Mouse (Mus musculus) neural tube, embryonic 15.5 days (tissue): ENCODE data around the gene Ints6. TPM values are rescaled to one million over a fixed set of nuclear protein-coding genes. Genes with fewer than 3 reads are reported as not detected.
"Not testable (repeated sequence)": the region's sequence is repeated elsewhere in the genome, so short reads cannot be mapped to it uniquely, and the experiment has no call there.

Experiments
- ATAC-seq: fragments of 200-750 bp; cut with Nextera tagmentation; 2 replicates; pipeline ENCODE4 v1.8.0; 2017; ENCODE audit warnings: mild to moderate bottlenecking, moderate TSS enrichment, moderate library complexity; ENCODE audit not compliant: low FRiP score
- H3K27ac ChIP-seq: fragments of 300-500 bp; sonication (generic); replicated peaks from 2 replicates; pipeline ENCODE4 v1.5.1; 2015; ENCODE audit warnings: mild to moderate bottlenecking, inconsistent platforms
- H3K27me3 ChIP-seq: fragments of 300-500 bp; sonication (generic); replicated peaks from 2 replicates; pipeline ENCODE4 v1.6.1; 2015; ENCODE audit warnings: inconsistent platforms
- H3K36me3 ChIP-seq: fragments of 300-500 bp; sonication (generic); 2 replicates; pipeline ENCODE4 v1.6.1; 2015; ENCODE audit warnings: inconsistent platforms
- H3K4me1 ChIP-seq: fragments of 300-500 bp; sonication (generic); 2 replicates; pipeline ENCODE4 v1.6.1; 2015; ENCODE audit warnings: inconsistent platforms
- H3K4me2 ChIP-seq: fragments of 300-500 bp; sonication (generic); 2 replicates; pipeline ENCODE4 v1.6.1; 2015; ENCODE audit warnings: inconsistent platforms, mild to moderate bottlenecking, moderate library complexity
- H3K4me3 ChIP-seq: fragments of 300-500 bp; sonication (generic); replicated peaks from 2 replicates; pipeline ENCODE4 v1.5.1; 2015; ENCODE audit warnings: mild to moderate bottlenecking, inconsistent platforms
- H3K9ac ChIP-seq: fragments of 300-500 bp; sonication (generic); replicated peaks from 2 replicates; pipeline ENCODE4 v1.6.1; 2015; ENCODE audit warnings: mild to moderate bottlenecking, inconsistent platforms
- H3K9me3 ChIP-seq: fragments of 300-500 bp; sonication (generic); replicated peaks from 2 replicates; pipeline ENCODE4 v1.6.1; 2016; ENCODE audit warnings: inconsistent platforms
- WGBS: fragments of 180-500 bp; shearing (Covaris S2); methylation state at CpG from one replicate; pipeline ENCODE4 v1.1.7; 2015; ENCODE audit warnings: mixed read lengths; 5-methylcytosine and 5-hydroxymethylcytosine counted together
- polyA plus RNA-seq: library from polyadenylated mRNA; unstranded; fragments of >200 nt; fragmentation: Nextera tagmentation; extraction: Ambion mirVana; gene quantifications from 2 replicates; pipeline ENCODE4 v1.2.1, GENCODE M21; 2015

The Ints6 gene
- polyA plus RNA-seq, 1 experiment from 2014 or later = 13.9 TPM

DNA sequence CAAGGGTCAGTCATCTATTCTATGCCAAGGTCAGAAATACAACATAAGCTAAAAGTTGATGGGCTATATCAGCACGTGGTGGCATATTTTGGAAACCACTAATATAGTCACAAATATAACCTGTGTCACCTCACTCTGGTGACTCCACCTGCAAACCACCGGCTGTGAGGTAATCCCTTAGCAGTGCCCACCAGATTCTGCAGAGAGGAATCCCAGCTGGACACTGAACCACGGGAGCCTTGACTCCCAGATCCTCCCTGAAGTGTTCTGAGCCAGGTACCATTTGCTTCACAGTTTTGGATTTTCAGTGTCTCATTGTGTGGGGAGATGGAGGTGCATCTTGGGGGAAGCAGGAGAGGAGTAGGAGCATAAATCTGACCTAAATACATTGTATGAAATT lies 110.6 kb downstream of the Ints6 start:
- Histone ChIP-seq H3K9me3 (no peaks in the 10 kb centered on the region), H3K4me1 (no peaks in the 10 kb centered on the region), H3K4me3 (no peak overlapping the region), H3K36me3 (no peaks in the 10 kb centered on the region), H3K4me2 (no peak overlapping the region), H3K27me3 (no peaks in the 10 kb centered on the region), H3K9ac (no peak overlapping the region), H3K27ac (no peak overlapping the region)
- no peak for ATAC-seq
- 69% methylated on average over 3 of the region's 3 CpGs for WGBS

DNA sequence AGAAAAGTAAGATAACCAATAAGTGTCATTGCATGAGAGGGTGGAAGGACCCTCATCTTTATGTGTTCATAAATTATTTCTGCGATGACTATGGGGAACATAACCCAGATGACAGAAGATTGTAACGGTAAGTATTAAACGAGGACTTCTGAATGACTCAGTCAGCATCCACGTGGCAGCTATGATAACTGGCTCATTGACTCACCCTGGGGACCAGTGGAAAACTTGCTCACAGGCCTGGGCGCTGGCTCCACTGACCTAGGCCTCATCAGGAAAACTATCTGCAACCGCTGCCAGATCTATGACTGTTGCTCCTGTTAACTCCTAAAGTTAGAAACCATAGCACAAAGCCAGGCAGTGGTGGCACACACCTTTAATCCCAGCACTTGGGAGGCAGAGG lies 112.6 kb downstream of the Ints6 start:
- WGBS = 80% methylated on average over 6 of the region's 6 CpGs
- Histone ChIP-seq H3K4me1 (no peaks in the 10 kb centered on the region), H3K36me3 (no peaks in the 10 kb centered on the region), H3K27me3 (no peaks in the 10 kb centered on the region), H3K4me2 (no peak overlapping the region), H3K4me3 (no peak overlapping the region), H3K9me3 (no peaks in the 10 kb centered on the region), H3K9ac (no peak overlapping the region), H3K27ac (no peak overlapping the region)
- ATAC-seq = no peak

DNA sequence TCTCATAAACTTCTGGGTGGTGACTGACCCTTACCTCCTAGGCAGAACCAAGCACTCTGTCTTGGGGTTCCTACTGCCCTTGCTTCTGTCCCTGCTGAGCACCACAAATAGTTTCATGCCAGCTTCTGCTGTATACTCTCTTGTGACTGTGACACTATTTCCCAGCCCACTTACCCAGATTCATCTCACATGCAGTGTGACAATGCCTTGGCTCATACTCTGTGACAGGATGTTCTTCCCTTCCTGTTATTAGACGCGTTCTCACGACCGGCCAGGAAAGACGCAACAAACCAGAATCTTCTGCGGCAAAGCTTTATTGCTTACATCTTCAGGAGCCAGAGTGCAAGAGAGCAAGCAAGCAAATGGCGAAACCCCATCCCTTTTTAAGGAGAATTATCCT lies 118.6 kb downstream of the Ints6 start:
- ATAC-seq = not testable (repeated sequence)
- H3K4me1 ChIP-seq = peaks cover 17% of the 10 kb centered on the region
- 90% methylated on average over 6 of the region's 7 CpGs for WGBS

DNA sequence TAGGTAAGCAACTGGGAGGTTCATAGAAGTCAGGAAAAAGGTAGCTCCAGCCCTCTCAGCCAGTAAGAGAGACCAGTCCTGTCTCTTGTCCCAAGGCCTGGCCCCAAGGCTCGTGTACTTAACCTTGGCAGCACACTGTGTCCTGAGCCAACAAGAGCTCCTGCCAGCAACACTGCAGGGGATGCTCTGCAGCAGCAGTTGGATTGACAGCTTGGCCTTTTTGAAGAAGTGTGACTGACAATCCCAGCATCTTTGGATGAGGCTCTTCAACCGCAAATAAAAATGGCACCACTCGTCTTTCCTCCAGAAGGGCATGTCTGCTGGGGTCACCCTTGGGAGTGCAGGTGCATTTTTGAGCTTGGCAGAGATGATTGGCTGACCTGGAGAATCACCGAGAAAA lies 120.6 kb downstream of the Ints6 start:
- ATAC-seq = no peak
- H3K36me3 ChIP-seq = no peaks in the 10 kb centered on the region
- no peak overlapping the region for H3K27ac ChIP-seq
- H3K9ac ChIP-seq = no peak overlapping the region
- no peak overlapping the region for H3K4me2 ChIP-seq
- H3K4me3 ChIP-seq = no peak overlapping the region
- no peaks in the 10 kb centered on the region for H3K27me3 ChIP-seq
- H3K9me3 ChIP-seq = no peaks in the 10 kb centered on the region
- 75% methylated on average over 4 of the region's 4 CpGs for WGBS
- peaks cover 19% of the 10 kb centered on the region for H3K4me1 ChIP-seq

More for the DNA sequence above, 118.6 kb downstream of the Ints6 start:
- H3K27ac ChIP-seq, H3K4me3 ChIP-seq, H3K4me2 ChIP-seq, H3K9ac ChIP-seq, H3K27me3 ChIP-seq, H3K9me3 ChIP-seq, H3K36me3 ChIP-seq: not testable (repeated sequence)

DNA sequence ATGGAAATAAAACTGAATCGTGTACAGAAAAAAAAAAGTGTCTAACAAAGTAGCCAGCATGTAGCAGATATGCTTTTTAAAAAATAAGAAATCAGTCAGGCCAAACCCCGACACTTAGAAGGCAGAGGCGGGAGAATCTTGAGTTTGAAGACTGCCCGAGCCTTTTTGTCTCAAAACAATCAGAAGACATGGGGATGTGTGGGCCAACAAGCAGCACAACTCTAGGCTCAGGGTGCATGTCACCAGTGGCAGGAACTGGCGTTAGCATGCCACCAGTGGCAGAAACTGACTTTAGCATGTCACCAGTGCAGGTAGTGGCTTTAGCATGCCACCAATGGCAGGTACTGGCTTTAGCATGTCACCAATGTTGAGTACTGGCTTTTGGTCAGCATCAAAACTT lies 121.4 kb downstream of the Ints6 start:
- no peak overlapping the region for H3K27ac ChIP-seq
- 93% methylated on average over 5 of the region's 5 CpGs for WGBS
- H3K4me3 ChIP-seq = no peak overlapping the region
- ATAC-seq = no peak
- no peak overlapping the region for H3K9ac ChIP-seq
- no peak overlapping the region for H3K4me2 ChIP-seq
- H3K4me1 ChIP-seq = peaks cover 19% of the 10 kb centered on the region
- H3K27me3 ChIP-seq = no peaks in the 10 kb centered on the region
- H3K9me3 ChIP-seq = no peaks in the 10 kb centered on the region
- no peaks in the 10 kb centered on the region for H3K36me3 ChIP-seq

DNA sequence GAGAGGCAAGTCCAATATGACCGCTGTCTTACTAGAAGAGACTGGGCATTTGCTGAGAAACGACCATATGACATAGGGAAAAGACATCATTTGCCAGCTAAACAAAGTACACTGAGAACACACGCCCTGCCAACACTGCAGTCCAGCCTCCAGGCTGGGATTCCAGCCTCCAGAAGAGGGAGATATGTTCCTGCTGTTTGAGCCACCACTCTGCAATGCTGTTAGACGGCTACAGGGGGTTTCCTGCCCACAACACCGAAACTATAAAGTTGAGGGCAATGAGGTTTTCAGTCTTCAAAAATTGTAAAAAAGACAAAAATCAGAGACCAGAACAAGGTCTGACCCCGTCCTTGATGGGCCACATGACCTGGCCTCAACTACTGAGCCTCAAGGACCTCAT lies 121.9 kb downstream of the Ints6 start:
- Histone ChIP-seq H3K4me3 (no peak overlapping the region), H3K4me2 (no peak overlapping the region), H3K9ac (no peak overlapping the region), H3K36me3 (no peaks in the 10 kb centered on the region), H3K27ac (peak overlapping the region; percentile 52), H3K27me3 (no peaks in the 10 kb centered on the region), H3K9me3 (no peaks in the 10 kb centered on the region), H3K4me1 (peaks cover 19% of the 10 kb centered on the region)
- ATAC-seq = no peak
- 68% methylated on average over 6 of the region's 6 CpGs for WGBS

DNA sequence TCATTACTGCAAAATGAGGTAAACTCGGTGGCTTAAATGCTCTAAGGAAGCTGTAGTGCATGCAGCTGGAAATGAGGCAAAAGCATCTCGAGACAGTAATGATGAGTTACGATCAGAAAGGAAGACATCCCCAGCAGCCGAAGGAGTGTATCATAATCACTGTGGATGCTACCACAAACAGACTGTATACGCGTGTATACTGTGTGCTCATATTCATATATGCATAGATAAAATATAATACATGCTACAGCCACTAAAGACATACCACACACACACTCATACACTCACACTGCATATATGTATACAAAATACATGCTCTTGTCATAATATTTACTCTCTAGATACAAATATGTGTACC lies 122.6 kb downstream of the Ints6 start:
- H3K36me3 ChIP-seq = no peaks in the 10 kb centered on the region
- peaks cover 19% of the 10 kb centered on the region for H3K4me1 ChIP-seq
- peak overlapping the region; percentile 47 for H3K4me2 ChIP-seq
- no peaks in the 10 kb centered on the region for H3K9me3 ChIP-seq
- H3K27ac ChIP-seq = peak overlapping the region; percentile 82
- peak overlapping the region; percentile 8; the same call in 1 of the 2 replicates for H3K4me3 ChIP-seq
- no peak overlapping the region for H3K9ac ChIP-seq
- no peaks in the 10 kb centered on the region for H3K27me3 ChIP-seq
- ATAC-seq = no peak; the same call in 1 of the 2 replicates
- 11% methylated on average over 6 of the region's 6 CpGs for WGBS

DNA sequence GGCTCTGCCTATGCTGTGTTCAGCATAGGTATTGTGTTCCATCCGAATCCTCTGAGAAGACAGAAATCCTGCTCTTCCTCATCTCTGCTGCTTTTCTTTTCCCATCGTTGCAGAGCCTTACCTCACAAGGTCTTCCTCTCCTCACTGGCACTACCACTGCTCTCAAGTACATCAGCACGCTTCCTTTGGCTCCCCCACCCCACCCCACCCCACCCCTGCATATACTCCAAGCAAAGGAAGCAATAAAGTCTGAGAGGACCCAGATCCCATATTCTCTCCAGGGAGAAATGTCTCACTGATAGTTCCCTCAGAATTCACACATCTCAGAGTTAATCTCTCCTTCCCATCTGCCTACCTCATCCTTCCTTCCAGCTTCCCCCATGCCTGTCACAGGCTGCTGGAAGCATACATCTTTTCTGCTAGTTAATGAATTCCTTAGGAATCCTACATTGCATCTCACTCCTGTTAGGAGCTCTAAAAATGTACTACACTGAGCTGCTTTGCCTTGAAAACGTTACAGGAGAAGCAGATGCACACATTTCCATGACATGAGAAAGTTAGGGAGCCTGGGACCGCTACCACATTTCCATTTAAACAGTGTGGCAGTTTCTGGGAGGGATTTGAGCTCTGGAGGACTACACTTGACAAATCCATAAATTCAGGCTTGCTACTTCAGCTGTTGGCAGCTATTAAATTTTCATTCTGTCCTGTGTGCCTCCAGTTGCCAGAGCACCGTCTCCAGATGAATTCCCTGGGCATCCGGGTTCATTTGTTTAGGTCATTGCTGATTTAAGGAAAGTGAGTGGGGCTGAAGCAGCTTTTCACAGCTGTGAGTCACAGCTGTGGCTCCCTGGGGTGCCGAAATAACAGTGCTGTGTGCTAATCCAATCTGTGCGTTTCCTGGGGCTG lies 123.3 kb downstream of the Ints6 start:
- ATAC-seq = peak; percentile 83
- WGBS = 12% methylated on average over 9 of the region's 9 CpGs
- H3K4me1 ChIP-seq = peaks cover 19% of the 10 kb centered on the region
- peak overlapping the region; percentile 8; the same call in 1 of the 2 replicates for H3K4me3 ChIP-seq
- H3K27ac ChIP-seq = peak overlapping the region; percentile 82
- H3K9me3 ChIP-seq = no peaks in the 10 kb centered on the region
- H3K36me3 ChIP-seq = no peaks in the 10 kb centered on the region
- no peaks in the 10 kb centered on the region for H3K27me3 ChIP-seq
- peak overlapping the region; percentile 47 for H3K4me2 ChIP-seq
- 0 out of 2 replicates have a peak overlapping the region, but pooled peaks have one; percentile 20 for H3K9ac ChIP-seq

DNA sequence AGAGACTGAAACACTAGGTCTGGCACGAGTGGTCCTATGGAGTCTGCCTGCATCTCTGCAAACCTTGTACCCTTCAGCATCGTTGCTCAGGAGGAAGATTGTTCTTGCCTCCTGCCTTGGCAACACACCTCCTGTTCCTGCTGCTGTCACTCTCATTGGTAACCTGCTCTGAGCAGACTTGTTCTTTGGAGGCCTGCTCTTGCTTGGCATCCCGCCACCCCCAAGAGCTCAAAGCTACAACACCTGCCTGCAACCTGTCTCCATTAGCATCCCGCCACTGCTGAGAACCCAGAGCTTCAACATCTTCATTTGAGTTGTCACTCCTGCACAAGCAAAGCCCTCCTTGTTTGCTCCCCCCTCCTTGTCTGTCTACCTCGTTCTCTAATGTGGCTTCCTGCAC lies 133.0 kb downstream of the Ints6 start:
- Histone ChIP-seq H3K27ac (no peak overlapping the region), H3K4me3 (no peak overlapping the region), H3K27me3 (no peaks in the 10 kb centered on the region), H3K9ac (no peak overlapping the region), H3K9me3 (no peaks in the 10 kb centered on the region), H3K4me1 (no peaks in the 10 kb centered on the region), H3K4me2 (no peak overlapping the region), H3K36me3 (no peaks in the 10 kb centered on the region)
- WGBS = 92% methylated on average over 5 of the region's 5 CpGs
- no peak for ATAC-seq

Other genes starting within 250 kb of the Ints6 start
- gene Fam124a, start 205.4 kb downstream of the Ints6 start, polyA plus RNA-seq = 58.4 and 71.2 TPM in 2 replicates
- 0.27 TPM in 2 replicates for gene Gm4131, start 194.2 kb downstream of the Ints6 start, polyA plus RNA-seq
- not detected in 2 replicates for gene Serpine3, start 97.5 kb downstream of the Ints6 start, polyA plus RNA-seq
- 7.0 and 7.4 TPM in 2 replicates for gene Wdfy2, start 76.5 kb upstream of the Ints6 start, polyA plus RNA-seq
- gene Defb48, start 223.3 kb upstream of the Ints6 start, polyA plus RNA-seq = not detected in 2 replicates
- not detected in 2 replicates for gene Defb47, start 236.9 kb upstream of the Ints6 start, polyA plus RNA-seq